Mouse (Mus musculus): ENCODE data around the gene Rem1. TPM values are rescaled to one million over a fixed set of nuclear protein-coding genes. Genes with fewer than 3 reads are reported as not detected.
"Not testable (repeated sequence)": the region's sequence is repeated elsewhere in the genome, so short reads cannot be mapped to it uniquely, and the experiment has no call there.

Rem1 gene
- polyA plus RNA-seq, 1 experiment from 2014 or later: 13.2 TPM

- Histone ChIP-seq H3K4me3 (ENCODE audit: control insufficient read depth in 1 of 2, insufficient read depth in 1 of 2, low read depth in 1 of 2, low read length in 2 of 2) (no peak overlapping the region), H3K36me3 (ENCODE audit: control insufficient read depth, insufficient read depth, low read length) (no peaks in the 10 kb centered on the region), H3K4me2 (ENCODE audit: low read length) (no peak overlapping the region), H3K27me3 (ENCODE audit: control insufficient read depth, insufficient read depth, low read length) (no peaks in the 10 kb centered on the region), H3K27ac (replicated peaks in 1 of 2; ENCODE audit: control insufficient read depth in 1 of 2, insufficient read depth in 1 of 2, low read depth in 2 of 2, low read length in 2 of 2) (peak overlapping the region; percentile 67 to 87), H3K4me1 (ENCODE audit: control insufficient read depth in 2 of 2, insufficient read depth in 2 of 2, low read length in 2 of 2) (peaks cover 22 to 26% of the 10 kb centered on the region in 2 experiments), H3K9me3 (ENCODE audit: control insufficient read depth, low read length) (no peaks in the 10 kb centered on the region), H3K9ac (ENCODE audit: low read length) (no peak overlapping the region)
- WGBS: 60% methylated on average over 6 of the region's 6 CpGs
- ATAC-seq (ENCODE audit: insufficient number of reproducible peaks, insufficient read depth, low FRiP score, low read depth): no peak
These were observed 12.1 kb downstream of the Rem1 start for GRCm38 (mm10) chr2:152638865-152639264.

- no peaks in the 10 kb centered on the region for H3K36me3 ChIP-seq (ENCODE audit: control insufficient read depth, insufficient read depth, low read length)
- H3K4me2 ChIP-seq (ENCODE audit: low read length): no peak overlapping the region
- H3K4me3 ChIP-seq (ENCODE audit: control insufficient read depth in 1 of 2, insufficient read depth in 1 of 2, low read depth in 1 of 2, low read length in 2 of 2): no peak overlapping the region
- H3K9me3 ChIP-seq (ENCODE audit: control insufficient read depth, low read length): no peaks in the 10 kb centered on the region
- peak; percentile 54 for ATAC-seq (ENCODE audit: insufficient number of reproducible peaks, insufficient read depth, low FRiP score, low read depth)
- WGBS: 14% methylated on average over 11 of the region's 11 CpGs
- no peak overlapping the region for H3K9ac ChIP-seq (ENCODE audit: low read length)
- no peaks in the 10 kb centered on the region for H3K27me3 ChIP-seq (ENCODE audit: control insufficient read depth, insufficient read depth, low read length)
- H3K4me1 ChIP-seq (ENCODE audit: control insufficient read depth in 2 of 2, insufficient read depth in 2 of 2, low read length in 2 of 2): peaks cover 22% of the 10 kb centered on the region in 2 experiments
- H3K27ac ChIP-seq (replicated peaks in 1 of 2; ENCODE audit: control insufficient read depth in 1 of 2, insufficient read depth in 1 of 2, low read depth in 2 of 2, low read length in 2 of 2): peak overlapping the region; percentile 67 to 87
These were observed 12.8 kb downstream of the Rem1 start for GRCm38 (mm10) chr2:152639406-152640113.

GRCm38 (mm10) chr2:152652901-152653620 is 26.3 kb downstream of the Rem1 start:
- 45% methylated on average over 10 of the region's 10 CpGs for WGBS
- Histone ChIP-seq H3K4me3 (ENCODE audit: control insufficient read depth in 1 of 2, insufficient read depth in 1 of 2, low read depth in 1 of 2, low read length in 2 of 2) (no peak overlapping the region), H3K36me3 (ENCODE audit: control insufficient read depth, insufficient read depth, low read length) (no peaks in the 10 kb centered on the region), H3K4me2 (ENCODE audit: low read length) (no peak overlapping the region), H3K27ac (replicated peaks in 1 of 2; ENCODE audit: control insufficient read depth in 1 of 2, insufficient read depth in 1 of 2, low read depth in 2 of 2, low read length in 2 of 2) (peak overlapping the region; percentile 44 to 69; a peak in 3 of 4 replicates), H3K4me1 (ENCODE audit: control insufficient read depth in 2 of 2, insufficient read depth in 2 of 2, low read length in 2 of 2) (peaks cover 7 to 12% of the 10 kb centered on the region in 2 experiments; a peak in 3 of 4 replicates), H3K27me3 (ENCODE audit: control insufficient read depth, insufficient read depth, low read length) (no peaks in the 10 kb centered on the region), H3K9ac (ENCODE audit: low read length) (no peak overlapping the region), H3K9me3 (ENCODE audit: control insufficient read depth, low read length) (no peaks in the 10 kb centered on the region)
- peak; percentile 68; the same call in 1 of the 2 replicates for ATAC-seq (ENCODE audit: insufficient number of reproducible peaks, insufficient read depth, low FRiP score, low read depth)

- H3K36me3 ChIP-seq (ENCODE audit: control insufficient read depth, insufficient read depth, low read length): no peaks in the 10 kb centered on the region
- no peak; the same call in 1 of the 2 replicates for ATAC-seq (ENCODE audit: insufficient number of reproducible peaks, insufficient read depth, low FRiP score, low read depth)
- H3K9me3 ChIP-seq (ENCODE audit: control insufficient read depth, low read length): no peaks in the 10 kb centered on the region
- H3K4me2 ChIP-seq (ENCODE audit: low read length): no peak overlapping the region
- H3K27ac ChIP-seq (replicated peaks in 1 of 2; ENCODE audit: control insufficient read depth in 1 of 2, insufficient read depth in 1 of 2, low read depth in 2 of 2, low read length in 2 of 2): peak overlapping the region in 1 of 2 experiments; percentile 44; a peak in 1 of 4 replicates
- peaks cover 7 to 12% of the 10 kb centered on the region in 2 experiments; a peak in 3 of 4 replicates for H3K4me1 ChIP-seq (ENCODE audit: control insufficient read depth in 2 of 2, insufficient read depth in 2 of 2, low read length in 2 of 2)
- WGBS: 30% methylated on average over 14 of the region's 14 CpGs
- no peaks in the 10 kb centered on the region for H3K27me3 ChIP-seq (ENCODE audit: control insufficient read depth, insufficient read depth, low read length)
- H3K9ac ChIP-seq (ENCODE audit: low read length): no peak overlapping the region
- no peak overlapping the region for H3K4me3 ChIP-seq (ENCODE audit: control insufficient read depth in 1 of 2, insufficient read depth in 1 of 2, low read depth in 1 of 2, low read length in 2 of 2)
These were observed 27.3 kb downstream of the Rem1 start for GRCm38 (mm10) chr2:152653874-152654715.

GRCm38 (mm10) chr2:152657398-152657797 is 30.6 kb downstream of the Rem1 start:
- 50% methylated on average over 10 of the region's 10 CpGs for WGBS
- Histone ChIP-seq H3K27me3 (ENCODE audit: control insufficient read depth, insufficient read depth, low read length) (no peaks in the 10 kb centered on the region), H3K4me3 (ENCODE audit: control insufficient read depth in 1 of 2, insufficient read depth in 1 of 2, low read depth in 1 of 2, low read length in 2 of 2) (no peak overlapping the region), H3K9me3 (ENCODE audit: control insufficient read depth, low read length) (no peaks in the 10 kb centered on the region), H3K9ac (ENCODE audit: low read length) (no peak overlapping the region), H3K36me3 (ENCODE audit: control insufficient read depth, insufficient read depth, low read length) (no peaks in the 10 kb centered on the region), H3K4me1 (ENCODE audit: control insufficient read depth in 2 of 2, insufficient read depth in 2 of 2, low read length in 2 of 2) (peaks cover 7 to 12% of the 10 kb centered on the region in 2 experiments; a peak in 3 of 4 replicates), H3K27ac (replicated peaks in 1 of 2; ENCODE audit: control insufficient read depth in 1 of 2, insufficient read depth in 1 of 2, low read depth in 2 of 2, low read length in 2 of 2) (no peak overlapping the region), H3K4me2 (ENCODE audit: low read length) (no peak overlapping the region)
- ATAC-seq (ENCODE audit: insufficient number of reproducible peaks, insufficient read depth, low FRiP score, low read depth): no peak

- WGBS: 65% methylated on average over 6 of the region's 6 CpGs
- Histone ChIP-seq H3K4me3 (ENCODE audit: control insufficient read depth in 1 of 2, insufficient read depth in 1 of 2, low read depth in 1 of 2, low read length in 2 of 2) (no peak overlapping the region), H3K27ac (replicated peaks in 1 of 2; ENCODE audit: control insufficient read depth in 1 of 2, insufficient read depth in 1 of 2, low read depth in 2 of 2, low read length in 2 of 2) (no peak overlapping the region)
These were observed 34.4 kb downstream of the Rem1 start for GRCm38 (mm10) chr2:152661163-152661562.

GRCm38 (mm10) chr2:152666191-152666590 is 39.4 kb downstream of the Rem1 start:
- H3K9me3 ChIP-seq (ENCODE audit: control insufficient read depth, low read length); H3K4me3 ChIP-seq (ENCODE audit: control insufficient read depth in 1 of 2, insufficient read depth in 1 of 2, low read depth in 1 of 2, low read length in 2 of 2); H3K27me3 ChIP-seq (ENCODE audit: control insufficient read depth, insufficient read depth, low read length); H3K4me2 ChIP-seq (ENCODE audit: low read length); H3K9ac ChIP-seq (ENCODE audit: low read length); H3K36me3 ChIP-seq (ENCODE audit: control insufficient read depth, insufficient read depth, low read length); ATAC-seq (ENCODE audit: insufficient number of reproducible peaks, insufficient read depth, low FRiP score, low read depth); H3K27ac ChIP-seq (replicated peaks in 1 of 2; ENCODE audit: control insufficient read depth in 1 of 2, insufficient read depth in 1 of 2, low read depth in 2 of 2, low read length in 2 of 2): not testable (repeated sequence)
- 78% methylated on average over 3 of the region's 3 CpGs for WGBS
- peaks cover 5 to 12% of the 10 kb centered on the region in 2 experiments for H3K4me1 ChIP-seq (ENCODE audit: control insufficient read depth in 2 of 2, insufficient read depth in 2 of 2, low read length in 2 of 2)

More at GRCm38 (mm10) chr2:152661163-152661562, 34.4 kb downstream of the Rem1 start:
- Histone ChIP-seq H3K9me3 (ENCODE audit: control insufficient read depth, low read length) (no peaks in the 10 kb centered on the region), H3K4me2 (ENCODE audit: low read length) (no peak overlapping the region), H3K4me1 (ENCODE audit: control insufficient read depth in 2 of 2, insufficient read depth in 2 of 2, low read length in 2 of 2) (no peaks in the 10 kb centered on the region), H3K27me3 (ENCODE audit: control insufficient read depth, insufficient read depth, low read length) (no peaks in the 10 kb centered on the region), H3K9ac (ENCODE audit: low read length) (no peak overlapping the region), H3K36me3 (ENCODE audit: control insufficient read depth, insufficient read depth, low read length) (no peaks in the 10 kb centered on the region)
- ATAC-seq (ENCODE audit: insufficient number of reproducible peaks, insufficient read depth, low FRiP score, low read depth): no peak

All from heart, embryonic 14.5 days (tissue).